Mouse (Mus musculus) midbrain, embryonic 16.5 days (tissue): ENCODE results near the gene Coro1b. TPM values are rescaled to one million over a fixed set of nuclear protein-coding genes. Genes with fewer than 3 reads are reported as not detected.

Experiments
- ATAC-seq: fragments of 200-750 bp; cut with Nextera tagmentation; 2 replicates; pipeline ENCODE4 v1.8.0; 2017; ENCODE audit warnings: moderate TSS enrichment
- H3K27ac ChIP-seq: fragments of 300-500 bp; sonication (generic); 2 replicates; pipeline ENCODE4 v1.5.1; 2014; ENCODE audit warnings: mild to moderate bottlenecking, low read length, mixed read lengths
- H3K27me3 ChIP-seq: fragments of 300-500 bp; sonication (generic); 2 replicates; pipeline ENCODE4 v1.6.1; 2014; ENCODE audit warnings: low read depth, low read length, mixed read lengths; ENCODE audit not compliant: control insufficient read depth, insufficient read depth
- H3K36me3 ChIP-seq: fragments of 300-500 bp; sonication (generic); 2 replicates; pipeline ENCODE4 v1.6.1; 2014; ENCODE audit warnings: mild to moderate bottlenecking, low read length, moderate library complexity, mixed read lengths; ENCODE audit not compliant: control insufficient read depth, insufficient read depth
- H3K4me1 ChIP-seq: fragments of 300-500 bp; sonication (generic); 2 replicates; pipeline ENCODE4 v1.6.1; 2014; ENCODE audit warnings: mild to moderate bottlenecking, low read length, mixed read lengths; ENCODE audit not compliant: control insufficient read depth, insufficient read depth
- H3K4me2 ChIP-seq: fragments of 300-500 bp; sonication (generic); 2 replicates; pipeline ENCODE4 v1.6.1; 2014; ENCODE audit warnings: mild to moderate bottlenecking, low read length, mixed read lengths
- H3K4me3 ChIP-seq: fragments of 300-500 bp; sonication (generic); 2 replicates; pipeline ENCODE4 v1.5.1; 2014; ENCODE audit warnings: low read depth, mild to moderate bottlenecking, low read length, moderate library complexity, mixed read lengths
- H3K9ac ChIP-seq: fragments of 300-500 bp; sonication (generic); 2 replicates; pipeline ENCODE4 v1.6.1; 2014; ENCODE audit warnings: low read depth, low read length, mixed read lengths
- H3K9me3 ChIP-seq: fragments of 300-500 bp; sonication (generic); replicated peaks from 2 replicates; pipeline ENCODE4 v1.6.1; 2014; ENCODE audit warnings: mild to moderate bottlenecking, low read length, mixed read lengths; ENCODE audit not compliant: control insufficient read depth, poor library complexity, severe bottlenecking
- WGBS: fragments of 180-500 bp; shearing (Covaris S2); extraction: QIAGEN DNeasy Blood & Tissue Kit; methylation state at CpG from one replicate; pipeline ENCODE4 v1.1.7; 2014; 5-methylcytosine and 5-hydroxymethylcytosine counted together
- polyA plus RNA-seq: library from polyadenylated mRNA; unstranded; fragments of >200 nt; fragmentation: Nextera tagmentation; extraction: Ambion mirVana; gene quantifications from 2 replicates; pipeline ENCODE4 v1.2.1, GENCODE M21; 2015

Coro1b gene
- polyA plus RNA-seq, 1 experiment from 2014 or later = 119 TPM

DNA sequence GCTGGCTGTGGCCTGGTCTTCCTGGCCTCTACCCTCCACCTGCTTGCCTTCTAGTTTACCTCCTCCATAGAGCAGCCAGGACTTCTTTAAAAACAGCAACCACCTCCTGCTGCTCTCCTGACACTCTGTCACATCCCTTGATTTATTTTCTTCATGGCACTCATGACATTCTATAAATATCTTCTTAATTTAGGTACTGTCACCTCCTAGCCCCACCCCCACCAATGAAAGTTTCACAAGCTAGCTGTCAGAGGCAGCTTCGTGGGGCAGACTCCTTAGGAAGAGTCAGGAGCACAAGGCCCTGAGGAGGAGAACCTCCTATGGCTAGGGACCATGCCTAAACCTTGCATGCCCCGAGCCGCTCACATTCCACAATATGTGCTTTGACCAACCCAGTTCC is 38.9 kb downstream of the Coro1b start:
- H3K9ac ChIP-seq = no peak overlapping the region
- no peak for ATAC-seq
- WGBS = 77% methylated on average over 3 of the region's 3 CpGs

DNA sequence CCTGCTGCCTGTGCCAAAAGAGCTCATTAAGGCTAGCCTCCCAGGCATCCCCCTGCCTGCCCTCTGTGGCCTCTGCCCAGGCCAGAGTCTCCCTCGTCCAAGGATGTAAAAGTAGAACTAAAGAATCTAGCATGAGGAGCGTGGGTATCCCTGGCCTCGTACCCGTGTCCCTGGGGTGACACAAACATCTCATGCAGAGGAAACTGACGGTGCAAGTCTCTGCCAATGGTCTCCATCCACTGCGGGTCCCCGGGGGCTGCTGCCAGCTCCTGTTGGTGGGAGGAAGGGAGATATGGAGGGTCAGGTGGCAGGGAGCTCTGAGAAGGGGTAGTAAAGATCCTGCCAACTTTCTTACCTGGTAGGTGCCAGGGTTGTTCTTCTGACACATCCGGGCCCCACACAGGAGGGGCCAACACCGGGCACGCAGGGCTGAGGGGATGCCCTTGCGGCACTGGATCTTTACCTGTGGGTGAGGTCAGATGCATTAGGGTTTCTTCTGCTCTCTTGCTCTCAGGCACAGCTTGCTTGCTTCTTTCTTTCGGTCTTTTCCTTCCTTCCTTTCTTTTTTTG is 40.7 kb downstream of the Coro1b start:
- ATAC-seq = no peak
- Histone ChIP-seq H3K4me3 (no peak overlapping the region), H3K4me2 (no peak overlapping the region), H3K27me3 (no peaks in the 10 kb centered on the region), H3K27ac (no peak overlapping the region), H3K4me1 (peaks cover 13% of the 10 kb centered on the region), H3K9ac (no peak overlapping the region), H3K36me3 (0 out of 2 replicates have a peak, but pooled peaks cover 2% of the 10 kb centered on the region), H3K9me3 (no peaks in the 10 kb centered on the region)
- WGBS = 84% methylated on average over 12 of the region's 12 CpGs

More for the DNA sequence above, 38.9 kb downstream of the Coro1b start:
- Histone ChIP-seq H3K9me3 (no peaks in the 10 kb centered on the region), H3K4me1 (peaks cover 3% of the 10 kb centered on the region; the same call in 1 of the 2 replicates), H3K36me3 (no peaks in the 10 kb centered on the region), H3K27me3 (no peaks in the 10 kb centered on the region), H3K27ac (no peak overlapping the region), H3K4me3 (no peak overlapping the region), H3K4me2 (no peak overlapping the region)

GRCm38 (mm10) chr19:4190831-4191334 is 42.5 kb downstream of the Coro1b start, which contains the start of gene Tbc1d10c:
Gene Tbc1d10c, minus strand, starts transcription at chr19:4191284.
- Histone ChIP-seq H3K4me2 (peak within 1 kb of the TSS; percentile 75), H3K9me3 (no peaks in the 10 kb centered on the region), H3K9ac (peak within 1 kb of the TSS; percentile 98), H3K36me3 (peaks cover 11% of the 10 kb centered on the region), H3K4me1 (peaks cover 13% of the 10 kb centered on the region), H3K4me3 (peak within 1 kb of the TSS; percentile 95), H3K27me3 (no peaks in the 10 kb centered on the region), H3K27ac (peak within 1 kb of the TSS; percentile 89)
- ATAC-seq = no peak
- WGBS = 74% methylated on average over 4 of the region's 4 CpGs

- peaks cover 17% of the 10 kb centered on the region for H3K36me3 ChIP-seq
- H3K9me3 ChIP-seq = no peaks in the 10 kb centered on the region
- 7% methylated on average over 35 of the region's 47 CpGs for WGBS
- ATAC-seq = peak; percentile 91
- H3K4me1 ChIP-seq = peaks cover 13% of the 10 kb centered on the region
- peak within 1 kb of the TSS; percentile 75 for H3K4me2 ChIP-seq
- peak within 1 kb of the TSS; percentile 89 for H3K27ac ChIP-seq
- H3K27me3 ChIP-seq = no peaks in the 10 kb centered on the region
- peak within 1 kb of the TSS; percentile 95 for H3K4me3 ChIP-seq
- peak within 1 kb of the TSS; percentile 98 for H3K9ac ChIP-seq
Observed at GRCm38 (mm10) chr19:4191528-4192250, 43.3 kb downstream of the Coro1b start, which contains the start of gene Ppp1ca. Gene Ppp1ca, plus strand, starts transcription at chr19:4192065.

DNA sequence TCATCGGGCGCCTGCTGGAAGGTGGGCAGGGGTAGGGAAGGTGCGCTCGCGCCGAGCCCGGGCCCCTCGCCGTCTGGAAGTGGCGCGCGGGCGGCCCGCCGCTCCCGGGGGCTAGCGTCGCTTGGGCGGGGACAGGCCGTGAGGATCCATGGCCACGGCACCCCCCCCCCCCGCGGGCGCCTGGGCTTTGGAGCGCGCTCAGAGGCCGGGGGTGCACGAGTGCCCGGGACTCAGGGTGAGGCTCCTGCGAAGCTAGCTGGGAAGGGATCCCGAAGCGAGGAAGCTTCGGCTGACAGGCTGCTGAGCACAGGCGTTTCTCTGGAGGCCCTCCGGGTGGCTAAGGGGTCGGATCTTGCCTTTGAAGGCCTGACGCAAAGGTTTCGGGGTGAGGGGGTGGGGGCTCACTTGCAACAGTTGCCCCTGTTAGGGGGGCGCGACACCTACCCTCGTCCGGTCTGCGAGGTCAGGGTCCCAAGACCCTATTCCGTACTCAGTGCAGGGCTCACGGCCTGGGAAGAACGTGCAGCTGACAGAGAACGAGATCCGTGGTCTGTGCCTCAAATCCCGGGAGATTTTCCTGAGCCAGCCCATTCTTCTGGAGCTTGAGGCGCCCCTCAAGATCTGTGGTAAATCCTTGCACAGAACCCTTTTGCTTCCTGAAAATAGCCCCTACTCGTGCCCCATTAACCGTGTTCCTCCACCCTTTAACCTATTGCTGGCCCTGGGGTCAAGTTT is 44.0 kb downstream of the Coro1b start:
- H3K4me3 ChIP-seq = peak overlapping the region; percentile 95
- peak overlapping the region; percentile 89 for H3K27ac ChIP-seq
- ATAC-seq = peak; percentile 61
- WGBS = under 1% methylated on average over 46 of the region's 52 CpGs
- peaks cover 20% of the 10 kb centered on the region for H3K36me3 ChIP-seq
- peaks cover 13% of the 10 kb centered on the region for H3K4me1 ChIP-seq
- H3K4me2 ChIP-seq = peak overlapping the region; percentile 75
- peak overlapping the region; percentile 98 for H3K9ac ChIP-seq
- H3K27me3 ChIP-seq = no peaks in the 10 kb centered on the region
- no peaks in the 10 kb centered on the region for H3K9me3 ChIP-seq

- WGBS = 56% methylated on average over 6 of the region's 6 CpGs
- no peaks in the 10 kb centered on the region for H3K27me3 ChIP-seq
- H3K4me2 ChIP-seq = peak overlapping the region; percentile 75
- peaks cover 13% of the 10 kb centered on the region for H3K4me1 ChIP-seq
- H3K36me3 ChIP-seq = peaks cover 20% of the 10 kb centered on the region
- no peak for ATAC-seq
- no peak overlapping the region for H3K27ac ChIP-seq
- peak overlapping the region; percentile 95 for H3K4me3 ChIP-seq
- H3K9me3 ChIP-seq = no peaks in the 10 kb centered on the region
- H3K9ac ChIP-seq = peak overlapping the region; percentile 98
Observed at GRCm38 (mm10) chr19:4193129-4193528, 44.7 kb downstream of the Coro1b start.

GRCm38 (mm10) chr19:4194021-4194724 is 45.8 kb downstream of the Coro1b start:
- no peak overlapping the region for H3K9ac ChIP-seq
- H3K27me3 ChIP-seq = no peaks in the 10 kb centered on the region
- 91% methylated on average over 8 of the region's 8 CpGs for WGBS
- no peak overlapping the region for H3K4me3 ChIP-seq
- no peaks in the 10 kb centered on the region for H3K9me3 ChIP-seq
- peaks cover 20% of the 10 kb centered on the region for H3K36me3 ChIP-seq
- peaks cover 13% of the 10 kb centered on the region for H3K4me1 ChIP-seq
- no peak overlapping the region for H3K27ac ChIP-seq
- no peak overlapping the region for H3K4me2 ChIP-seq
- no peak for ATAC-seq

DNA sequence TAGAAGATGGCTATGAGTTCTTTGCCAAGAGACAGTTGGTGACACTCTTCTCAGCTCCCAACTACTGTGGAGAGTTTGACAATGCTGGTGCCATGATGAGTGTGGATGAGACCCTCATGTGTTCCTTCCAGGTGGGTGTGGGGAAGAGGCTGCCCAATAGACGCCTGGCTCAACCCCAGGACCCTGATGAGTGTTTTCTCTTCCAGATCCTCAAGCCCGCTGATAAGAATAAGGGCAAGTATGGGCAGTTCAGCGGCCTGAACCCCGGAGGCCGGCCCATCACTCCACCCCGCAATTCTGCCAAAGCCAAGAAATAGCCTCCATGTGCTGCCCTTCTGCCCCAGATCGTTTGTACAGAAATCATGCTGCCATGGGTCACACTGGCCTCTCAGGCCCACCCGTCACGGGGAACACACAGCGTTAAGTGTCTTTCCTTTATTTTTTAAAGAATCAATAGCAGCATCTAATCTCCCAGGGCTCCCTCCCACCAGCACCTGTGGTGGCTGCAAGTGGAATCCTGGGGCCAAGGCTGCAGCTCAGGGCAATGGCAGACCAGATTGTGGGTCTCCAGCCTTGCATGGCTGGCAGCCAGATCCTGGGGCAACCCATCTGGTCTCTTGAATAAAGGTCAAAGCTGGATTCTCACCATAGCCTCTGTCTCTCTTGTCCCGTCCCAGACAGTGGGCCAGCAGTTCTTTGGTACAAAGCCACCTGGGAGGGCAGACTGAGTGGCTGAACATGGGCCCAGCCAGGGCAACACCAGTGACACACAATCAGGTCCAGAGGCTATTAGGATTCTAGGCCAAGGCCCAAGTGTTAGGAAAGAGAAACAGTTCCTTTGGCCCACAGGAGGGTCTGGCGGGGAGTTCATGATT is 46.6 kb downstream of the Coro1b start:
- H3K27me3 ChIP-seq = no peaks in the 10 kb centered on the region
- H3K4me3 ChIP-seq = no peak overlapping the region
- H3K36me3 ChIP-seq = peaks cover 20% of the 10 kb centered on the region
- ATAC-seq = no peak
- H3K27ac ChIP-seq = no peak overlapping the region
- H3K4me1 ChIP-seq = peaks cover 14% of the 10 kb centered on the region
- no peak overlapping the region for H3K4me2 ChIP-seq
- 79% methylated on average over 12 of the region's 12 CpGs for WGBS
- no peaks in the 10 kb centered on the region for H3K9me3 ChIP-seq
- no peak overlapping the region for H3K9ac ChIP-seq
